Mouse (Mus musculus) stomach, postnatal 0 days (tissue): ENCODE results near the gene Spryd3.

Experiments used
- CTCF ChIP-seq: IDR thresholded peaks from 2 replicates; pipeline ENCODE4 v1.5.1; 2016; ENCODE audit warnings: antibody characterized with exemption, low read depth, mild to moderate bottlenecking, moderate library complexity
- EP300 ChIP-seq: optimal IDR thresholded peaks from 2 replicates; pipeline ENCODE3; 2016; ENCODE audit warnings: antibody characterized with exemption

DNA sequence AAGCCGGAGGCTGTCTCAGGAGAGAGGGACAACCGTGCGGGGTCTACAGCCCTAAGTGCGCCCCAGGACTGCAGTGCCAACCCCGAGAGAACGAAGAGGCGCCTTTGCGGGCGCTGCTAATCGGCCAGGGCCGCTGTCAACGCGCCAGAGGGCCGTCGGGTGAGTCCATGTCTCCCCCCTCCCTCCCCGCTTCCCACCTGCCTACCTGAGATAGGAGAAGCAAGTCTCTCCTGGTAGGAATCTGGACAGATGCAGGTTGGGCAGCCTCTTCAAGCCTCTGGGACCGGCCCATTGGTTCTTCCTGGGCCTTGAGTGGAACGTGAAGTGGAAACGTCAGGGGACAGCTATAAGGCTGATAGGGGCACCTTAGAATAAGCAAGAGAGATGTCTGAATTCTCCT, 8.7 kb upstream of the Spryd3 start:
- no peak for TF ChIP-seq CTCF
- TF ChIP-seq EP300, result no peak
